Mouse (Mus musculus): Measurements from ENCODE around the gene Dhx36. TPM values are rescaled to one million over a fixed set of nuclear protein-coding genes. Genes with fewer than 3 reads are reported as not detected.

Gene Dhx36
- polyA plus RNA-seq, 1 experiment from 2014 or later, result 20.3 TPM

Other genes starting within 250 kb of the Dhx36 start
- 0.77 and 0.79 TPM in 2 replicates for gene Arhgef26, start 168.7 kb downstream of the Dhx36 start, polyA plus RNA-seq (2016; fragmentation: Nextera tagmentation; extraction: Ambion mirVana)
- gene Gpr149, start 98.1 kb upstream of the Dhx36 start, polyA plus RNA-seq (2016; fragmentation: Nextera tagmentation; extraction: Ambion mirVana), result not detected in 2 replicates